Mouse (Mus musculus): Measurements from ENCODE around the gene Ttc39a.

GRCm38 (mm10) chr4:109393229-109393779, 13.1 kb upstream of the Ttc39a start:
- TF ChIP-seq POLR2A (IDR thresholded peaks at IDR 0.05; ENCODE audit: borderline replicate concordance, low read depth, low read length) = no peak
- no peak for TF ChIP-seq CTCF (IDR thresholded peaks at IDR 0.05; ENCODE audit: low read depth, low read length)

Measured in bone marrow macrophage, adult 2 months (primary cell).